ENCODE assay signal across 15 mouse cellular contexts in genomic region chr14:41052481-41052880, GRCm38 (mm10). TPM values are rescaled to one million over a fixed set of nuclear protein-coding genes. Genes with fewer than 3 reads are reported as not detected.
DNase-seq lines count a peak whose midpoint lies in the region; ATAC-seq and TF ChIP-seq lines count a peak whose summit lies in the region.
"Had no signal": no experiment of that assay in that cellular context is flagged by ENCODE, and none has a peak within 500 bp of the region (broad histone marks: within the 10 kb centered on the region; RNA-seq: fewer than 3 reads in every experiment).

No protein-coding gene starts in this region.

- TF ChIP-seq CTCF in intestine, postnatal 0 days (IDR thresholded peaks at IDR 0.05; ENCODE audit: low read depth) = peak; percentile 51
- TF ChIP-seq CTCF in thymus, adult 2 months (IDR thresholded peaks at IDR 0.05; ENCODE audit: borderline replicate concordance, control insufficient read depth, extremely low read depth, insufficient read depth, low read length, poor library complexity) = no peak

- H3K9me3 ChIP-seq in intestine, postnatal 0 days (ENCODE audit: control insufficient read depth) = no peaks in the 10 kb centered on the region
- no peaks in the 10 kb centered on the region for H3K9me3 ChIP-seq in intestine, embryonic 16.5 days (ENCODE audit: control insufficient read depth, low read length)
- 0 out of 2 replicates have a peak, but pooled peaks cover 10% of the 10 kb centered on the region for H3K9me3 ChIP-seq in forebrain, embryonic 10.5 days
- no peaks in the 10 kb centered on the region for H3K9me3 ChIP-seq in forebrain, embryonic 15.5 days
- H3K9me3 ChIP-seq: heart, embryonic 10.5 days; lung, embryonic 15.5 days had no signal

- no peak for ATAC-seq in intestine, postnatal 0 days
- no peak for ATAC-seq in intestine, embryonic 16.5 days
- no peak for ATAC-seq in forebrain, embryonic 15.5 days (replicated peaks)

- DNase-seq in thymus, adult 2 months = peak; percentile 15
- no peak for DNase-seq in thymus, postnatal 10 days (ENCODE audit: low spot score in 2 of 2)
- DNase-seq in adrenal gland, postnatal 36 days = peak; percentile 31 to 43
- DNase-seq in testis, postnatal 10 days (ENCODE audit: low spot score) = peak; percentile 58
- DNase-seq in forebrain, embryonic 10.5 days (ENCODE audit: extremely low spot score, low spot score) = no peak
- DNase-seq: forebrain, postnatal 0 days; layer of hippocampus, postnatal 36 days had no signal

- H3K27ac ChIP-seq in intestine, postnatal 0 days (ENCODE audit: low read depth, low read length) = no peak overlapping the region
- H3K27ac ChIP-seq in intestine, embryonic 16.5 days (ENCODE audit: low read length) = no peak overlapping the region
- no peak overlapping the region for H3K27ac ChIP-seq in thymus, adult 2 months (ENCODE audit: control insufficient read depth, insufficient read depth, low read length)
- no peak overlapping the region for H3K27ac ChIP-seq in forebrain, embryonic 10.5 days
- no peak overlapping the region for H3K27ac ChIP-seq in forebrain, embryonic 15.5 days (replicated peaks)
- H3K27ac ChIP-seq: heart, embryonic 10.5 days; lung, embryonic 15.5 days had no signal

- H3K36me3 ChIP-seq in intestine, postnatal 0 days (ENCODE audit: control insufficient read depth, insufficient read depth) = no peaks in the 10 kb centered on the region
- no peaks in the 10 kb centered on the region for H3K36me3 ChIP-seq in intestine, embryonic 16.5 days (ENCODE audit: control insufficient read depth, insufficient read depth, low read length)
- no peaks in the 10 kb centered on the region for H3K36me3 ChIP-seq in thymus, adult 2 months (ENCODE audit: control insufficient read depth, insufficient read depth, low read length)
- H3K36me3 ChIP-seq in forebrain, embryonic 10.5 days (replicated peaks) = no peaks in the 10 kb centered on the region
- no peaks in the 10 kb centered on the region for H3K36me3 ChIP-seq in forebrain, embryonic 15.5 days
- H3K36me3 ChIP-seq: heart, embryonic 10.5 days; lung, embryonic 15.5 days had no signal

- no peaks in the 10 kb centered on the region for H3K27me3 ChIP-seq in intestine, postnatal 0 days (replicated peaks; ENCODE audit: control insufficient read depth, insufficient read depth, low read length)
- no peaks in the 10 kb centered on the region for H3K27me3 ChIP-seq in intestine, embryonic 16.5 days (replicated peaks; ENCODE audit: control insufficient read depth, insufficient read depth, low read length)
- H3K27me3 ChIP-seq in thymus, adult 2 months (ENCODE audit: control insufficient read depth, insufficient read depth, low read length) = no peaks in the 10 kb centered on the region
- no peaks in the 10 kb centered on the region for H3K27me3 ChIP-seq in forebrain, embryonic 10.5 days (ENCODE audit: poor library complexity, severe bottlenecking)
- no peaks in the 10 kb centered on the region for H3K27me3 ChIP-seq in forebrain, embryonic 15.5 days
- H3K27me3 ChIP-seq: lung, embryonic 15.5 days had no signal

- 73% methylated on average over 5 of the region's 5 CpGs for WGBS in intestine, postnatal 0 days
- 78% methylated on average over 5 of the region's 5 CpGs for WGBS in intestine, embryonic 16.5 days
- WGBS in thymus, adult 2 months = 64% methylated on average over 5 of the region's 5 CpGs
- WGBS in forebrain, embryonic 10.5 days = 81% methylated on average over 5 of the region's 5 CpGs
- WGBS in forebrain, embryonic 15.5 days = 78% methylated on average over 5 of the region's 5 CpGs

- H3K4me2 ChIP-seq in intestine, postnatal 0 days (replicated peaks; ENCODE audit: low read depth) = no peak overlapping the region
- H3K4me2 ChIP-seq in intestine, embryonic 16.5 days (ENCODE audit: low read depth, low read length) = no peak overlapping the region
- no peak overlapping the region for H3K4me2 ChIP-seq in forebrain, embryonic 15.5 days (replicated peaks)
- H3K4me2 ChIP-seq: lung, embryonic 15.5 days had no signal

- TF ChIP-seq POLR2A in thymus, adult 2 months (IDR thresholded peaks at IDR 0.05; ENCODE audit: control insufficient read depth, extremely low read depth, insufficient read depth, low read length, poor library complexity) = no peak

- no peaks in the 10 kb centered on the region for H3K4me1 ChIP-seq in intestine, postnatal 0 days (replicated peaks; ENCODE audit: control insufficient read depth, insufficient read depth, low read length)
- H3K4me1 ChIP-seq in intestine, embryonic 16.5 days (ENCODE audit: control insufficient read depth, insufficient read depth, low read length) = no peaks in the 10 kb centered on the region
- H3K4me1 ChIP-seq in thymus, adult 2 months (replicated peaks; ENCODE audit: control insufficient read depth, insufficient read depth, low read length) = no peaks in the 10 kb centered on the region
- no peaks in the 10 kb centered on the region for H3K4me1 ChIP-seq in forebrain, embryonic 10.5 days
- H3K4me1 ChIP-seq in forebrain, embryonic 15.5 days = no peaks in the 10 kb centered on the region
- H3K4me1 ChIP-seq: heart, embryonic 10.5 days; lung, embryonic 15.5 days had no signal

- no peak overlapping the region for H3K4me3 ChIP-seq in intestine, postnatal 0 days (ENCODE audit: low read depth, low read length)
- H3K4me3 ChIP-seq in intestine, embryonic 16.5 days (ENCODE audit: low read length) = no peak overlapping the region
- no peak overlapping the region for H3K4me3 ChIP-seq in thymus, adult 2 months (ENCODE audit: control insufficient read depth, insufficient read depth, low read length)
- no peak overlapping the region for H3K4me3 ChIP-seq in forebrain, embryonic 10.5 days
- H3K4me3 ChIP-seq in forebrain, embryonic 15.5 days = no peak overlapping the region
- H3K4me3 ChIP-seq: heart, embryonic 10.5 days; lung, embryonic 15.5 days; myocyte had no signal

- H3K9ac ChIP-seq in intestine, postnatal 0 days (ENCODE audit: low read depth, low read length) = no peak overlapping the region
- no peak overlapping the region for H3K9ac ChIP-seq in intestine, embryonic 16.5 days (ENCODE audit: low read depth, low read length)
- no peak overlapping the region for H3K9ac ChIP-seq in forebrain, embryonic 15.5 days (replicated peaks)
- H3K9ac ChIP-seq: forebrain, postnatal 0 days; lung, embryonic 15.5 days had no signal

RNA-seq across cellular contexts. Expression of gene Dydc2, which starts 16.5 kb away (rescaled TPM):
- polyA plus RNA-seq in intestine, postnatal 0 days (2015; fragmentation: Nextera tagmentation; extraction: Ambion mirVana) = not detected in 2 replicates
- polyA plus RNA-seq in intestine, embryonic 16.5 days (2015; fragmentation: Nextera tagmentation; extraction: Ambion mirVana) = 0.17 TPM in 1 of 2 replicates, not detected in the other
- not detected in 2 replicates for polyA plus RNA-seq in thymus, adult 2 months (2012; rRNA removed)
- total RNA-seq in adrenal gland, postnatal 36 days (2021) = under 1 TPM; 0.36 to 0.53 TPM
- polyA plus RNA-seq in forebrain, embryonic 10.5 days (2016; fragmentation: Nextera tagmentation; extraction: Ambion mirVana) = 0.36 TPM in 1 of 2 replicates, not detected in the other
- polyA plus RNA-seq in forebrain, embryonic 15.5 days (2015; fragmentation: Nextera tagmentation; extraction: Ambion mirVana) = 0.70 and 1.0 TPM in 2 replicates
- polyA plus RNA-seq: embryonic facial prominence, embryonic 11.5 days; intestine, embryonic 14.5 days; myocyte had no signal

RNA-seq across cellular contexts. Expression of gene Dydc1, which starts 20.2 kb away (rescaled TPM):
- not detected in 2 replicates for polyA plus RNA-seq in intestine, postnatal 0 days (2015; fragmentation: Nextera tagmentation; extraction: Ambion mirVana)
- not detected in 2 replicates for polyA plus RNA-seq in intestine, embryonic 16.5 days (2015; fragmentation: Nextera tagmentation; extraction: Ambion mirVana)
- polyA plus RNA-seq in thymus, adult 2 months (2012; rRNA removed) = 0.09 TPM in 1 of 2 replicates, not detected in the other
- under 1 TPM in 1 of 2 experiments, not detected in 1; 0.49 TPM for total RNA-seq in adrenal gland, postnatal 36 days (2021)
- not detected in 2 replicates for polyA plus RNA-seq in forebrain, embryonic 10.5 days (2016; fragmentation: Nextera tagmentation; extraction: Ambion mirVana)
- 0.22 TPM in 1 of 2 replicates, not detected in the other for polyA plus RNA-seq in forebrain, embryonic 15.5 days (2015; fragmentation: Nextera tagmentation; extraction: Ambion mirVana)
- total RNA-seq: forebrain, postnatal 0 days; layer of hippocampus, postnatal 36 days had no signal
- polyA plus RNA-seq: embryonic facial prominence, embryonic 11.5 days; heart, embryonic 10.5 days; intestine, embryonic 14.5 days; lung, embryonic 15.5 days; myocyte had no signal

RNA-seq across cellular contexts. Expression of gene Fam213a, which starts 38.9 kb away (rescaled TPM):
- 86.9 and 96.2 TPM in 2 replicates for polyA plus RNA-seq in intestine, postnatal 0 days (2015; fragmentation: Nextera tagmentation; extraction: Ambion mirVana)
- 72.4 and 81.8 TPM in 2 replicates for polyA plus RNA-seq in intestine, embryonic 16.5 days (2015; fragmentation: Nextera tagmentation; extraction: Ambion mirVana)
- 7.3 and 7.8 TPM in 2 replicates for polyA plus RNA-seq in thymus, adult 2 months (2012; rRNA removed)
- 100 to 1,000 TPM; 115 to 121 TPM for total RNA-seq in adrenal gland, postnatal 36 days (2021)
- polyA plus RNA-seq in forebrain, embryonic 10.5 days (2016; fragmentation: Nextera tagmentation; extraction: Ambion mirVana) = 49.4 and 50.5 TPM in 2 replicates
- polyA plus RNA-seq in forebrain, embryonic 15.5 days (2015; fragmentation: Nextera tagmentation; extraction: Ambion mirVana) = 75.1 and 76.2 TPM in 2 replicates

RNA-seq across cellular contexts. Expression of gene Mat1a, which starts 52.4 kb away (rescaled TPM):
- polyA plus RNA-seq in intestine, postnatal 0 days (2015; fragmentation: Nextera tagmentation; extraction: Ambion mirVana) = 0.08 TPM in 1 of 2 replicates, not detected in the other
- 2.7 and 4.0 TPM in 2 replicates for polyA plus RNA-seq in intestine, embryonic 16.5 days (2015; fragmentation: Nextera tagmentation; extraction: Ambion mirVana)
- polyA plus RNA-seq in thymus, adult 2 months (2012; rRNA removed) = 0.57 and 2.6 TPM in 2 replicates
- under 1 TPM in 1 of 2 experiments, not detected in 1; 0.53 TPM for total RNA-seq in adrenal gland, postnatal 36 days (2021)
- not detected in 2 replicates for polyA plus RNA-seq in forebrain, embryonic 10.5 days (2016; fragmentation: Nextera tagmentation; extraction: Ambion mirVana)
- polyA plus RNA-seq in forebrain, embryonic 15.5 days (2015; fragmentation: Nextera tagmentation; extraction: Ambion mirVana) = not detected in 2 replicates
- total RNA-seq: forebrain, postnatal 0 days; layer of hippocampus, postnatal 36 days had no signal
- polyA plus RNA-seq: embryonic facial prominence, embryonic 11.5 days; forebrain, postnatal 0 days; myocyte had no signal

Comparison
In these comparisons a context has a peak if more than half of its experiments do, and no peak if none do; other contexts are left out.
1. DNase-seq: peak in thymus, adult 2 months (single experiment), adrenal gland, postnatal 36 days (2 of 2) and testis, postnatal 10 days (single experiment); none in thymus, postnatal 10 days (0 of 2) and forebrain, embryonic 10.5 days (single experiment).